Mouse (Mus musculus) CH12.LX (cell line): ENCODE measurements at regions not wholly inside any gene's neighbourhood (a gene's known extent, or its start where the extent isn't known, plus 50 kb on each side); places are given as distances from the start of the nearest gene placed in this dataset.

ENCODE experiments used
- DNase-seq: peaks from one replicate; pipeline ENCODE4 v3.0.0-alpha.2; 2013; ENCODE audit errors: extremely low read depth
- H3K27ac ChIP-seq: 2 replicates; pipeline ENCODE4 v1.5.1; 2012; ENCODE audit warnings: low read depth, mild to moderate bottlenecking, control low read depth, moderate library complexity; ENCODE audit not compliant: insufficient read depth
- H3K27me3 ChIP-seq: replicated peaks from 2 replicates; pipeline ENCODE3; 2012; ENCODE audit warnings: inconsistent platforms
- H3K36me3 ChIP-seq, 2 experiments: replicated peaks in 1 of 2; 2 replicates each; pipeline versions ENCODE3 to v1.6.1; 2012; ENCODE audit warnings: inconsistent platforms in 1 of 2, low read length in 1 of 2, mild to moderate bottlenecking in 1 of 2, mixed read lengths in 1 of 2, moderate library complexity in 1 of 2; ENCODE audit not compliant: control insufficient read depth in 1 of 2, insufficient read depth in 1 of 2
- H3K4me1 ChIP-seq, 2 experiments: 2 replicates each; pipeline ENCODE4 v1.6.1; 2012; ENCODE audit warnings: inconsistent platforms in 1 of 2, moderate library complexity in 1 of 2; ENCODE audit not compliant: insufficient read depth in 2 of 2, control insufficient read depth in 1 of 2
- H3K4me2 ChIP-seq: 2 replicates; pipeline ENCODE4 v1.6.1; 2012; ENCODE audit warnings: low read depth, mild to moderate bottlenecking, control low read depth; ENCODE audit not compliant: poor library complexity, insufficient read depth, severe bottlenecking
- H3K4me3 ChIP-seq, 3 experiments: fragments of 150-350 bp in 1 of 3; sonication (generic) in 1 of 3; replicated peaks in 1 of 3; 2 replicates each; pipeline versions ENCODE3 to v1.5.1; 2011 to 2012; ENCODE audit warnings: low read depth in 2 of 3, low read length in 2 of 3, mild to moderate bottlenecking in 2 of 3, moderate library complexity in 2 of 3, control low read depth in 1 of 3, improper control_type of control experiment in 1 of 3, inconsistent platforms in 1 of 3, mixed read lengths in 1 of 3; ENCODE audit not compliant: poor library complexity in 1 of 3
- H3K79me2 ChIP-seq: replicated peaks from 2 replicates; pipeline ENCODE4 v1.6.1; 2012; ENCODE audit warnings: mild to moderate bottlenecking, moderate library complexity; ENCODE audit not compliant: control insufficient read depth, poor library complexity, insufficient read depth, severe bottlenecking; ENCODE audit errors: extremely low read depth
- H3K9ac ChIP-seq: 2 replicates; pipeline ENCODE4 v1.6.1; 2012; ENCODE audit warnings: low read depth, mild to moderate bottlenecking, control low read depth, moderate library complexity; ENCODE audit not compliant: insufficient read depth
- H3K9me3 ChIP-seq: replicated peaks from 2 replicates; pipeline ENCODE3; 2012; ENCODE audit warnings: low read length, inconsistent platforms, mixed read lengths
- BHLHE40 ChIP-seq: IDR thresholded peaks from 2 replicates; pipeline ENCODE4 v1.6.1; 2011; ENCODE audit warnings: mild to moderate bottlenecking, low read depth, low read length, improper control_type of control experiment
- CHD1 ChIP-seq: IDR thresholded peaks from 2 replicates; pipeline ENCODE4 v1.6.1; 2012; ENCODE audit warnings: low read depth, low read length, improper control_type of control experiment, inconsistent platforms
- CTCF ChIP-seq, 2 experiments: IDR thresholded peaks in 1 of 2; conservative IDR thresholded peaks in 1 of 2; 2 replicates each; pipeline ENCODE4 v1.5.1; 2011 to 2012; ENCODE audit warnings: low read depth in 2 of 2, low read length in 2 of 2, improper control_type of control experiment in 1 of 2, inconsistent platforms in 1 of 2, mild to moderate bottlenecking in 1 of 2, moderate library complexity in 1 of 2
- ELF1 ChIP-seq: IDR thresholded peaks from 2 replicates; pipeline ENCODE4 v1.6.1; 2014; ENCODE audit warnings: low read depth, mild to moderate bottlenecking, inconsistent platforms, low read length, improper control_type of control experiment
- GABPA ChIP-seq: IDR thresholded peaks from 2 replicates; pipeline ENCODE4 v1.6.1; 2012; ENCODE audit warnings: low read depth, low read length, improper control_type of control experiment, inconsistent platforms; ENCODE audit not compliant: insufficient replicate concordance
- HCFC1 ChIP-seq: IDR thresholded peaks from 2 replicates; pipeline ENCODE4 v1.6.1; 2012; ENCODE audit warnings: low read depth, mild to moderate bottlenecking, inconsistent platforms, low read length, improper control_type of control experiment
- IRF4 ChIP-seq: IDR thresholded peaks from 2 replicates; pipeline ENCODE4 v1.6.1; 2014; ENCODE audit warnings: low read depth, mild to moderate bottlenecking, inconsistent platforms, low read length, improper control_type of control experiment
- JUND ChIP-seq: conservative IDR thresholded peaks from 2 replicates; pipeline ENCODE4 v1.6.1; 2011; ENCODE audit warnings: low read depth, low read length, improper control_type of control experiment
- KAT2A ChIP-seq: IDR thresholded peaks from 2 replicates; pipeline ENCODE4 v1.6.1; 2012; ENCODE audit warnings: low read length, improper control_type of control experiment, inconsistent platforms; ENCODE audit not compliant: insufficient replicate concordance
- MAX ChIP-seq: IDR thresholded peaks from 2 replicates; pipeline ENCODE4 v1.6.1; 2011; ENCODE audit warnings: low read length, improper control_type of control experiment
- MAZ ChIP-seq: IDR thresholded peaks from 2 replicates; pipeline ENCODE4 v1.6.1; 2012; ENCODE audit warnings: low read depth, mild to moderate bottlenecking, inconsistent platforms, low read length, improper control_type of control experiment, moderate library complexity
- MEF2A ChIP-seq: IDR thresholded peaks from 2 replicates; pipeline ENCODE4 v1.6.1; 2014; ENCODE audit warnings: low read depth, mild to moderate bottlenecking, inconsistent platforms, low read length, improper control_type of control experiment, borderline replicate concordance
- MXI1 ChIP-seq: IDR thresholded peaks from 2 replicates; pipeline ENCODE4 v1.6.1; 2011; ENCODE audit warnings: mild to moderate bottlenecking, low read depth, low read length, improper control_type of control experiment
- MYC ChIP-seq: IDR thresholded peaks from 2 replicates; pipeline ENCODE4 v1.6.1; 2011; ENCODE audit warnings: low read depth, mild to moderate bottlenecking, improper control_type of control experiment, low read length
- NELFE ChIP-seq: IDR thresholded peaks from 2 replicates; pipeline ENCODE4 v1.6.1; 2011; ENCODE audit warnings: low read depth, low read length, improper control_type of control experiment
- PAX5 ChIP-seq: IDR thresholded peaks from 2 replicates; pipeline ENCODE4 v1.6.1; 2012; ENCODE audit warnings: low read length, inconsistent platforms, mixed read lengths
- RAD21 ChIP-seq: IDR thresholded peaks from 2 replicates; pipeline ENCODE4 v1.6.1; 2011; ENCODE audit warnings: low read depth, mild to moderate bottlenecking, low read length, improper control_type of control experiment, moderate library complexity
- SIN3A ChIP-seq: IDR thresholded peaks from 2 replicates; pipeline ENCODE4 v1.6.1; 2012; ENCODE audit warnings: low read length, improper control_type of control experiment, inconsistent platforms
- TBP ChIP-seq: conservative IDR thresholded peaks from 2 replicates; pipeline ENCODE4 v1.6.1; 2011; ENCODE audit warnings: low read depth, low read length, improper control_type of control experiment
- TCF12 ChIP-seq: IDR thresholded peaks from 2 replicates; pipeline ENCODE4 v1.6.1; 2014; ENCODE audit warnings: low read depth, mild to moderate bottlenecking, inconsistent platforms, low read length, improper control_type of control experiment
- USF2 ChIP-seq: conservative IDR thresholded peaks from 2 replicates; pipeline ENCODE4 v1.6.1; 2011; ENCODE audit warnings: low read depth, low read length, improper control_type of control experiment
- ZC3H11A ChIP-seq: IDR thresholded peaks from 2 replicates; pipeline ENCODE4 v1.6.1; 2012; ENCODE audit warnings: low read depth, mild to moderate bottlenecking, inconsistent platforms, low read length, improper control_type of control experiment
- ZKSCAN1 ChIP-seq: IDR thresholded peaks from 2 replicates; pipeline ENCODE4 v1.6.1; 2012; ENCODE audit warnings: low read depth, inconsistent platforms, low read length, improper control_type of control experiment, borderline replicate concordance
- ZMIZ1 ChIP-seq: IDR thresholded peaks from 2 replicates; pipeline ENCODE4 v1.6.1; 2012; ENCODE audit warnings: low read depth, mild to moderate bottlenecking, inconsistent platforms, low read length, improper control_type of control experiment
- ZNF384 ChIP-seq: IDR thresholded peaks from 2 replicates; pipeline ENCODE4 v1.6.1; 2012; ENCODE audit warnings: low read depth, low read length, improper control_type of control experiment, inconsistent platforms
- dilution Hi-C: fragments of 300-500 bp; cut with MboI; formaldehyde crosslinking; loops from 2 replicates; pipeline ENCODE4 v1.14.3; 2020; ENCODE audit warnings: low sequenced_read_pairs; ENCODE audit not compliant: extremely low pct_unique_long_range_greater_than_20kb, extremely low pct_ligation_motif_present
- in situ Hi-C: fragments of 300-500 bp; cut with MboI; formaldehyde crosslinking; loops from 3 replicates; pipeline ENCODE4 v1.14.3; 2019; ENCODE audit warnings: low sequenced_read_pairs, low pct_ligation_motif_present, low pct_unique_long_range_greater_than_20kb, mixed read lengths

GRCm38 (mm10) chr1:71837039-71837648 is 184.1 kb upstream of the Fn1 start:
- TF ChIP-seq KAT2A: no peak
- TF ChIP-seq MYC: no peak
- TF ChIP-seq NELFE: no peak
- TF ChIP-seq PAX5: no peak
- TF ChIP-seq MAZ: no peak
- no peak for TF ChIP-seq TBP
- no peak for TF ChIP-seq ZMIZ1
- no peak for TF ChIP-seq MAX
- no peak for TF ChIP-seq RAD21
- TF ChIP-seq CHD1: no peak
- TF ChIP-seq ZC3H11A: no peak
- TF ChIP-seq ELF1: no peak
- in situ Hi-C loops (no loop called here), dilution Hi-C loops (no loop called here)
- no peaks in the 10 kb centered on the region for H3K27me3 ChIP-seq
- no peaks in the 10 kb centered on the region for H3K79me2 ChIP-seq
- H3K9me3 ChIP-seq: no peaks in the 10 kb centered on the region
- no peaks in the 10 kb centered on the region for H3K36me3 ChIP-seq
- H3K4me1 ChIP-seq: no peaks in the 10 kb centered on the region
- no peak overlapping the region for H3K9ac ChIP-seq
- no peak overlapping the region for H3K4me3 ChIP-seq
- H3K27ac ChIP-seq: no peak overlapping the region
- H3K4me2 ChIP-seq: no peak overlapping the region
- DNase-seq: no peak

GRCm38 (mm10) chr1:71830379-71830778 is 177.4 kb upstream of the Fn1 start:
- TF ChIP-seq RAD21: no peak
- no peak for TF ChIP-seq ZC3H11A
- no peak for TF ChIP-seq SIN3A
- TF ChIP-seq HCFC1: no peak
- TF ChIP-seq GABPA: no peak
- no peak for TF ChIP-seq MEF2A
- TF ChIP-seq USF2: no peak
- no peak for TF ChIP-seq JUND
- no peak for TF ChIP-seq ZNF384
- TF ChIP-seq IRF4: no peak
- no peak for TF ChIP-seq TCF12
- no peak for TF ChIP-seq CTCF (conservative IDR thresholded peaks at IDR 0.05 in 1 of 2, IDR thresholded peaks at IDR 0.05 in 1 of 2; ENCODE audit: low read depth in 2 of 2, low read length in 2 of 2)
- no peak for TF ChIP-seq MXI1
- no peak for TF ChIP-seq CHD1
- TF ChIP-seq ZMIZ1: no peak
- no peak for TF ChIP-seq MAZ
- no peak for TF ChIP-seq BHLHE40
- no peak for TF ChIP-seq ZKSCAN1
- no peak for TF ChIP-seq NELFE
- DNase-seq: no peak
- H3K27ac ChIP-seq: no peak overlapping the region
- in situ Hi-C loops: no loop called here
- H3K4me2 ChIP-seq: no peak overlapping the region
- H3K36me3 ChIP-seq: no peaks in the 10 kb centered on the region
- dilution Hi-C loops: no loop called here
- H3K4me3 ChIP-seq: no peak overlapping the region
- H3K9me3 ChIP-seq: no peaks in the 10 kb centered on the region
- no peaks in the 10 kb centered on the region for H3K79me2 ChIP-seq
- no peaks in the 10 kb centered on the region for H3K27me3 ChIP-seq
- H3K4me1 ChIP-seq: no peaks in the 10 kb centered on the region
- H3K9ac ChIP-seq: no peak overlapping the region
